Mouse (Mus musculus) heart, postnatal 4 days (tissue): Measurements from ENCODE around the gene Tmem210. TPM values are rescaled to one million over a fixed set of nuclear protein-coding genes. Genes with fewer than 3 reads are reported as not detected.

Experiments used
- DNase-seq: peaks from one replicate; pipeline ENCODE4 v3.0.0; 2021
- total RNA-seq, 2 experiments: library from RNA; stranded (reverse); gene quantifications; 2 replicates each; pipeline ENCODE4 v1.2.3; 2021

Tmem210 gene
- total RNA-seq, 2 experiments from 2014 or later = not detected

- no peak for DNase-seq
These were observed 9.1 kb downstream of the Tmem210 start for GRCm38 (mm10) chr2:25297093-25297492.

GRCm38 (mm10) chr2:25298046-25298445 lies 10.1 kb downstream of the Tmem210 start:
- DNase-seq = no peak

GRCm38 (mm10) chr2:25303452-25303851 lies 15.5 kb downstream of the Tmem210 start:
- DNase-seq = no peak

GRCm38 (mm10) chr2:25303931-25304656 lies 16.1 kb downstream of the Tmem210 start:
- no peak for DNase-seq

- DNase-seq = peak; percentile 23
These were observed 17.0 kb downstream of the Tmem210 start for GRCm38 (mm10) chr2:25304657-25305541.

- no peak for DNase-seq
These were observed 17.8 kb downstream of the Tmem210 start for GRCm38 (mm10) chr2:25305587-25306359.

GRCm38 (mm10) chr2:25310180-25310579 lies 22.2 kb downstream of the Tmem210 start:
- DNase-seq = no peak

GRCm38 (mm10) chr2:25310969-25311368 lies 23.0 kb downstream of the Tmem210 start:
- DNase-seq = no peak

GRCm38 (mm10) chr2:25311491-25311891 lies 23.5 kb downstream of the Tmem210 start:
- no peak for DNase-seq

GRCm38 (mm10) chr2:25318119-25318966 lies 30.4 kb downstream of the Tmem210 start:
- no peak for DNase-seq

- DNase-seq = peak; percentile 78
These were observed 31.2 kb downstream of the Tmem210 start, which contains the start of gene Grin1 for GRCm38 (mm10) chr2:25318971-25319773. Grin1 (minus strand) TSS chr2:25319187.

GRCm38 (mm10) chr2:25320084-25320483 lies 32.1 kb downstream of the Tmem210 start:
- no peak for DNase-seq

- DNase-seq = no peak
These were observed 38.1 kb downstream of the Tmem210 start for GRCm38 (mm10) chr2:25326036-25326435.

GRCm38 (mm10) chr2:25328440-25328839 lies 40.5 kb downstream of the Tmem210 start:
- peak; percentile 41 for DNase-seq

GRCm38 (mm10) chr2:25331470-25331869 lies 43.5 kb downstream of the Tmem210 start:
- no peak for DNase-seq

- DNase-seq = peak; percentile 99
These were observed 44.6 kb downstream of the Tmem210 start, which contains the start of gene Man1b1 for GRCm38 (mm10) chr2:25332286-25333160. Man1b1 (plus strand) TSS chr2:25332338.

- no peak for DNase-seq
These were observed 45.6 kb downstream of the Tmem210 start for GRCm38 (mm10) chr2:25333569-25333968.

- no peak for DNase-seq
These were observed 50.4 kb downstream of the Tmem210 start for GRCm38 (mm10) chr2:25338303-25338702.
